Mouse (Mus musculus): ENCODE results near the gene Slc8a3.

DNA sequence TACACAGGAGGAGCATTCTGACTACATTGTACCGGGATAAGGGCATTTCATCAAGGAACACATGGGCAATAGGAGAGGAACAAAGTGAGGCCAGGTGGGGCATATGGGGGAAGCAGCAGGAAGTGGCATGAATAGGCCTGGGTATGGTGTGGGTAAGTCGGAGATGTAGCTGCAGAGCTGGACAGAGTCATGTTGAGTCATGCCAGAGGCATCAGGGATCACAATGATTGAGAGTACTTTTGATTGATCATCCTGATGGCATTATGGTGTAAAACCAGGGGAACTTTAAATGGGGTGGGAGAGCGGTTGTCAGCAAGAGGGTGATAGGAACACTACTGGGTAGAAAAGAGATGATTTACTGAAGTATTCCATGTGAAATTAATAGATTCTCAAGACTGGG is 160.0 kb downstream of the Slc8a3 start:
- no peak for TF ChIP-seq CTCF (IDR thresholded peaks at IDR 0.05; ENCODE audit: extremely low read depth, insufficient read depth, low read length)
- TF ChIP-seq POLR2A (IDR thresholded peaks at IDR 0.05; ENCODE audit: extremely low read depth, insufficient read depth, low read length), result no peak

Data from cortical plate, adult 2 months (tissue).